Mouse (Mus musculus): ENCODE results near the gene Gaa. TPM values are rescaled to one million over a fixed set of nuclear protein-coding genes. Genes with fewer than 3 reads are reported as not detected.
A peak's percentile ranks its signal among the peaks of the same experiment; 100 is the strongest.
"Not testable (repeated sequence)": the region's sequence is repeated elsewhere in the genome, so short reads cannot be mapped to it uniquely, and the experiment has no call there.

The Gaa gene
- polyA plus RNA-seq, 1 experiment from 2014 or later = 49.6 TPM

DNA sequence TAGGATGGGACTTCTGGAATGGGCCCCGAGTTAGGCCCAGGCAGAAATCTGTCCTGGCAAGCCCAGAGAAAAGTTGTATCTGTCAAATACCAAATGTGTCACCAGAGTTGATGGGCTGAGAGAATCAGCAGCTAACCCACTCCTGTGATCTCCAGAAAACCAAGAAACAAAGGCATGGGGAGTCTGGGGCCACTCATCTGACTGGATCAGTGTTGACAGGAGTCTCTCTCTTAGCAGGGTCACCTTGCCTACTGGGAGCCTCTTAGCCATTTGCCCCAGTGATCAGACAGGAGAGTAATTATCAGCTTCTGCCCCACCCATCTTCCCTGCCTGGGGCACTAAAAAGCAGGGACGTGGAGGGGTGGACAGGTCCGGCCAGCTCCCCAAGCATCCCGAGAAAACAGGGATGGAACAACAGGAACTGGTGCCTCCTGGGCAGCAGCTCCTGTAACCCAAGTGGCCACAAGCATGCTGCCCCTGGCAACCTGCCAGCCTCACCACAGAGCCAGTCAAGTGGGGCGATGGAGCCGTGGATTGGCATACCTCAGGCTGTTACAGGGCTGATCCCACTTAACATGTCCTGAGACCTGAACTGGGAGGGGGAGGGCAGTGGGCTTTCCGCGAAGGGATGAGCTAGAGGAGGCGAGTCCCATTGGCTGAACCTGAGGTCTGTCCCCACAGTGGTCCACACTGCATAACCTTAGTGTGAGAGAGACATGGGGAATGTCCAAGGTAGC is 18.3 kb downstream of the Gaa start:
- H3K9me3 ChIP-seq (replicated peaks; ENCODE audit: control insufficient read depth, low read length) = no peaks in the 10 kb centered on the region
- no peak overlapping the region for H3K4me3 ChIP-seq (ENCODE audit: low read depth, low read length)
- peaks cover 10% of the 10 kb centered on the region for H3K4me1 ChIP-seq (ENCODE audit: control insufficient read depth, insufficient read depth, low read length)
- ATAC-seq (replicated peaks; ENCODE audit: insufficient number of reproducible peaks, low FRiP score, low TSS enrichment) = peak; percentile 55
- peaks cover 34% of the 10 kb centered on the region for H3K36me3 ChIP-seq (ENCODE audit: control insufficient read depth, insufficient read depth, low read length)
- peak overlapping the region; percentile 71 for H3K27ac ChIP-seq (ENCODE audit: low read depth, low read length)
- WGBS (ENCODE audit: insufficient replicate concordance) = 36% methylated on average over 9 of the region's 9 CpGs
- no peaks in the 10 kb centered on the region for H3K27me3 ChIP-seq (ENCODE audit: control insufficient read depth, insufficient read depth, low read length)
- peak overlapping the region; percentile 27; the same call in 1 of the 2 replicates for H3K4me2 ChIP-seq
- no peak overlapping the region for H3K9ac ChIP-seq (ENCODE audit: low read depth, low read length)

DNA sequence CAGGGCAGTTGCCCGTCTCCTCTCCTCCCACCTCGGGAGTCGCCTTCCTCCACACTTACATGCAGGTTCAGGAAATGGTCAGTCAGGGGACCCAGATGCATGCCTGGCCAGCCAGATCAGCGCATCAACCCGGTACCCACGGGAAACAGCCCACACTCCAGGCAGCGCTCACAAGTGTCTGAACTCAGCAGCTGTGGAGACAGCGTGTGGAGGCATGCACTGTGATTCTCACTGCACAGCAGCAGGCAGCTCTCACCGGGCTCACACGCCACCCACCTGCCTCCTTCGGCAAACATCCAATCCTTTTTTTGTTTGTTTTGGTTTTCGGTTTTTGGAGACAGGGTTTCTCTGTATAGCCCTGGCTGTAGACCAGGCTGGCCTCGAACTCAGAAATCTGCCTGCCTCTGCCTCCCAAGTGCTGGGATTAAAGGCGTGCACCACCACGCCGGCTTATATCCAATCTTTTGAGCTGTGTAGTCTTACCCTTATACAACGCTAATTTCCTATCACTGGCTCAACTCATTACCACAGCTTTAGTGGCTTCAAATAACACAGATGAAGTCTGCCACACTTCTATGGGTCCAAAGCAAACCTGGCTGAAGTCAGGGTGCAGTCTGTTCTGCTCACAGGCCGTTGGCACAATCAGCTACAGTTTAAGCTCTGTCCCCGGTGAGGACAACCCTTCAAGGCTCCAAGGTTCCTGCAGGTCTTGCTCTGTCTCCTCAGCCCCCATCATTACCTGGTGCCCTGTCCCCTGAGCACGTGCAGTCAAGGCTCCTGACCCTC is 19.7 kb downstream of the Gaa start:
- Histone ChIP-seq H3K4me2 (no peak overlapping the region), H3K36me3 (ENCODE audit: control insufficient read depth, insufficient read depth, low read length) (peaks cover 44% of the 10 kb centered on the region)
- 90% methylated on average over 20 of the region's 20 CpGs for WGBS (ENCODE audit: insufficient replicate concordance)

DNA sequence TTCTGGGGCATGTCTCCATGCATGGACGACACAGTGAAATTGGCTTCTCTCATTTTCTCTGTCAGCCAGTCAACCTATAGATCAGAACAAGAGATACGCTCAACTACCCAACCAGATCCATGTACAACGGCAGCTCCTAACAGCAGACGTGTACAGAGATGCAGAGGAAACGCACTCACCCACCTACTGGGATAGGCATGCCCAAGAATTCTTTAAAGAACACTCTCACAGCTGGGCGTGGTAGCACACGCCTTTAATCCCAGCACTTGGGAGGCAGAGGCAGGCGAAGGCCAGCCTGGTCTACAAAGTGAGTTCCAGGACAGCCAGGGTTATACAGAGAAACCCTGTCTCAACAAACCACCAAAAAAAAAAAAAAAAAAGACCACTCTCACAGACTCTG is 25.2 kb downstream of the Gaa start:
- H3K27me3 ChIP-seq (ENCODE audit: control insufficient read depth, insufficient read depth, low read length); H3K9ac ChIP-seq (ENCODE audit: low read depth, low read length); H3K4me2 ChIP-seq; H3K27ac ChIP-seq (ENCODE audit: low read depth, low read length); H3K4me1 ChIP-seq (ENCODE audit: control insufficient read depth, insufficient read depth, low read length); ATAC-seq (replicated peaks; ENCODE audit: insufficient number of reproducible peaks, low FRiP score, low TSS enrichment); H3K4me3 ChIP-seq (ENCODE audit: low read depth, low read length); H3K9me3 ChIP-seq (replicated peaks; ENCODE audit: control insufficient read depth, low read length): not testable (repeated sequence)
- peaks cover 73% of the 10 kb centered on the region for H3K36me3 ChIP-seq (ENCODE audit: control insufficient read depth, insufficient read depth, low read length)
- 93% methylated on average over 8 of the region's 8 CpGs for WGBS (ENCODE audit: insufficient replicate concordance)

More for the DNA sequence above, 19.7 kb downstream of the Gaa start:
- Histone ChIP-seq H3K4me3 (ENCODE audit: low read depth, low read length) (no peak overlapping the region), H3K4me1 (ENCODE audit: control insufficient read depth, insufficient read depth, low read length) (peaks cover 10% of the 10 kb centered on the region), H3K27ac (ENCODE audit: low read depth, low read length) (0 out of 2 replicates have a peak overlapping the region, but pooled peaks have one; percentile 7), H3K9ac (ENCODE audit: low read depth, low read length) (no peak overlapping the region), H3K9me3 (replicated peaks; ENCODE audit: control insufficient read depth, low read length) (no peaks in the 10 kb centered on the region), H3K27me3 (ENCODE audit: control insufficient read depth, insufficient read depth, low read length) (no peaks in the 10 kb centered on the region)
- no peak for ATAC-seq (replicated peaks; ENCODE audit: insufficient number of reproducible peaks, low FRiP score, low TSS enrichment)

DNA sequence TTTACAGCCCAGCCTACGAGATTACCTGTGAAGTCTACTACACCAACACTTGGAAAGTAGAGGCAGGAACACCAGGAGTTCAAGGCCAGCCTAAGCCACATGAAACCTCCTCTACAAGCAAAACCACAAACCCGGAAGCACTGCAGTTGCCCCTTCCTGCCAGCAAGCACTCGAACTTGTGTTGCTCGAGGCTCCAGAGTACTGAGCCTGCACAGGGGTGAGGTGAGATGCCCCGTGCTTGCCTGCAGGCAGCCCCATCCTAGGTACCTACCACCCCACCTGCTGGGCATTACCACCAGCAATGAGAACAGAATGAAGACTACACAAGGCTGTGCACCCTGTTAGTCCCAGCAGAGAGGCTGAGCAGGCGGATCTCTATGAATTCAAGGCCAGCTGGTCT is 30.3 kb downstream of the Gaa start:
- WGBS (ENCODE audit: insufficient replicate concordance) = 81% methylated on average over 6 of the region's 6 CpGs
- H3K9me3 ChIP-seq (replicated peaks; ENCODE audit: control insufficient read depth, low read length) = no peaks in the 10 kb centered on the region
- H3K27me3 ChIP-seq (ENCODE audit: control insufficient read depth, insufficient read depth, low read length) = 0 out of 2 replicates have a peak, but pooled peaks cover 2% of the 10 kb centered on the region
- peaks cover 36% of the 10 kb centered on the region for H3K36me3 ChIP-seq (ENCODE audit: control insufficient read depth, insufficient read depth, low read length)
- ATAC-seq (replicated peaks; ENCODE audit: insufficient number of reproducible peaks, low FRiP score, low TSS enrichment) = no peak
- H3K4me3 ChIP-seq (ENCODE audit: low read depth, low read length) = no peak overlapping the region; the same call in 1 of the 2 replicates
- H3K4me2 ChIP-seq = peak overlapping the region; percentile 84
- H3K9ac ChIP-seq (ENCODE audit: low read depth, low read length) = no peak overlapping the region; the same call in 1 of the 2 replicates
- H3K4me1 ChIP-seq (ENCODE audit: control insufficient read depth, insufficient read depth, low read length) = peaks cover 9% of the 10 kb centered on the region
- H3K27ac ChIP-seq (ENCODE audit: low read depth, low read length) = no peak overlapping the region

DNA sequence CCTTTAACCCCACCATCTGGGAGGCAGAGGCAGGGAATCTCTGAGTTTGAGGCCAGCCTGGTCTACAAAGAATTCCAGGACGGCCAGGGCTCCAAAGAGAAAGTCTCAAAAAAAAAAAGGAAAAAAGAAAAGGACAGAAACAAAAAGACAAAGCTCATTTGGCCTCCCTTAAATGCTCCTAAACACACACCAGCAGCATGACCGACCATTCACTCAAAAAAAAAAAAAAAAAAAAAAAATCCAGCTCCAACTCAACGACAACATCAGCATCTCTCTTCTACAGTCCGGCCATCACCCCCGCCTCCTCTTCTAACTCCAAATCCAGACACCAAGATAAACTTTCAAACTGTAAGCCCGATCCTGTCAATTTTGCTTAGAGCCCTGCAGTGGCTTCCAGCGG is 31.2 kb downstream of the Gaa start:
- Histone ChIP-seq H3K4me1 (ENCODE audit: control insufficient read depth, insufficient read depth, low read length) (peaks cover 9% of the 10 kb centered on the region), H3K4me2 (peak overlapping the region; percentile 84), H3K27me3 (ENCODE audit: control insufficient read depth, insufficient read depth, low read length) (peaks cover 2% of the 10 kb centered on the region; the same call in 1 of the 2 replicates), H3K4me3 (ENCODE audit: low read depth, low read length) (peak overlapping the region; percentile 97), H3K27ac (ENCODE audit: low read depth, low read length) (peak overlapping the region; percentile 67), H3K9ac (ENCODE audit: low read depth, low read length) (peak overlapping the region; percentile 97), H3K36me3 (ENCODE audit: control insufficient read depth, insufficient read depth, low read length) (peaks cover 27% of the 10 kb centered on the region), H3K9me3 (replicated peaks; ENCODE audit: control insufficient read depth, low read length) (no peaks in the 10 kb centered on the region)
- no peak for ATAC-seq (replicated peaks; ENCODE audit: insufficient number of reproducible peaks, low FRiP score, low TSS enrichment)
- WGBS (ENCODE audit: insufficient replicate concordance) = 12% methylated on average over 7 of the region's 7 CpGs

DNA sequence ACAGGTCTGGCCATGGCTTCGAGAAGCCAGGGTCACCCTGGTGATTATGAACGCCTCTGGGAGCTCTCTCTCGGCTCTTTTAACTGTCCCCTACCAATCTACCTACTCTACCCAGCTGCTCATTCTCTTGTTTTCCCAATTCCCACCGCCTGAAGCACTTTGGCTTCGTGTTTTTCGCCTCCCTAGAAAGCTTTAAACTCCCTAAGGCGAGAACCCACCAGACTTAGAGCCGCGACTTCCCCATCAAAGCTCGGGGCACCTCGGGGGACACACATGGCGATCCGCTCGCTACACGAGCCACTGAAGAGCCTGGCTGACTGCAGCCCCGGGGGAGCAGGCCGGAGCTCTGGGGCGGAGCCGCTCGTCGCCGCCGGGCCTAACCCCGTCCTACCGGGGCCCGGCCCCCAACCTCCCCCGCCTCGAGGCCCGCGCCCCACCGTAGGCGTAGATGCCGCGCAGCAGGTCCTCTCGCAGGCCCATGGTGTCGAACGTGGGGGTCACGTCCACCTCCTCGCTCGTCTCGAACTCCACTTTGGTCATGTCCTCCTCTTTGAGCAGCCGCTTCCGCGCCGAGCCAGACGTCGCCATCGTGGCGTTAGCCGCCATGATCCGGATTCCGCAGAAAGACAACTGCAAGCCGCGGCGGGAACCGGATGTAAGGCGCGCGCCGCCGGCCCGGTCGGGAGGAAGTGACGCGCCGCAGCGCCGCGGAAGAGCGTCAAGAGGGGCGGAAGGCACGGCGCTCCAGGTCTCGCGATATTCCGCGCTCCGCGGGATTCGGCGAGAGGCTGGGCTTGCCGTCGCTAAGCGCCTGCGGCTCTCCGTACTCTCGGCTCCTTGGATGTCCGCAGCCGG is 31.9 kb downstream of the Gaa start, which contains the start of gene Eif4a3:
Gene Eif4a3, minus strand, starts transcription at position 699 of the 855 bp plus-strand sequence.
- Histone ChIP-seq H3K4me3 (ENCODE audit: low read depth, low read length) (peak within 1 kb of the TSS; percentile 97), H3K4me2 (peak within 1 kb of the TSS; percentile 84), H3K4me1 (ENCODE audit: control insufficient read depth, insufficient read depth, low read length) (peaks cover 9% of the 10 kb centered on the region), H3K36me3 (ENCODE audit: control insufficient read depth, insufficient read depth, low read length) (peaks cover 21% of the 10 kb centered on the region), H3K9ac (ENCODE audit: low read depth, low read length) (peak within 1 kb of the TSS; percentile 97), H3K9me3 (replicated peaks; ENCODE audit: control insufficient read depth, low read length) (no peaks in the 10 kb centered on the region), H3K27me3 (ENCODE audit: control insufficient read depth, insufficient read depth, low read length) (peaks cover 8% of the 10 kb centered on the region; the same call in 1 of the 2 replicates), H3K27ac (ENCODE audit: low read depth, low read length) (peak within 1 kb of the TSS; percentile 80)
- 1% methylated on average over 73 of the region's 89 CpGs for WGBS (ENCODE audit: insufficient replicate concordance)
- peak; percentile 94 for ATAC-seq (replicated peaks; ENCODE audit: insufficient number of reproducible peaks, low FRiP score, low TSS enrichment)

DNA sequence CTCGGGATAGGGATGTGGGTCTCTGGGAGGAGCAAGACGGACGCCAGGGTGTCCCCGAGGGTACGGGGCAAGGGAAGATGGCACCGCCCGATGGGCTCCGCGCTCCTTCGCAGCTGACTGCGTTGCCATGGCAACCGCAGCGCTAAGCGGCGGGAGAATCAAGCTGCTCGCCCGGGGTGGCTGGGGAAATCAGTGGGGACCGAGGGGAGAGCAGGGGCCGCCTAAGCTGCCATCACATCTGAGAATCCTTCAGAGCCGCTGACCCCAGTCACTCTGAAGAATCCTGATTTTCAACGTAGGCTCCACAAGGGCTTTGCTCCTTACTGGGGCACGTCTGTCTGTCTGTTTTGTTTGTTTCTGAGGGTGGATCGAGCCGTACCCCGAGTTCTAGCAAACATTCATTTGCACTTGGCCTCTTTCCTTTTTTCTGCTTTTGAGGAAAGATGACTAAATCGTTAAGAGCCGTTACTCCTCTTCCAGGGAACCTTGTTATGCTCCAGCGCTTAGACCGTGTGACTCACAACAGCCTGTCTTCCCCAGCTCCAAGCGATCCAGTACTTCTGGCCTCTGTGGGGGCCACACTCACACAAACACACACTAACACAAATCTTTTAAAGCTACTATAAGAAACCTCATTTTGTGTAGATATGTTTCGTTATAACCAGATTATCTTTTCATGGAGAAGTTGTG is 32.7 kb downstream of the Gaa start:
- H3K27me3 ChIP-seq (ENCODE audit: control insufficient read depth, insufficient read depth, low read length) = peaks cover 9% of the 10 kb centered on the region; the same call in 1 of the 2 replicates
- H3K4me1 ChIP-seq (ENCODE audit: control insufficient read depth, insufficient read depth, low read length) = peaks cover 9% of the 10 kb centered on the region
- peaks cover 13% of the 10 kb centered on the region for H3K36me3 ChIP-seq (ENCODE audit: control insufficient read depth, insufficient read depth, low read length)
- peak overlapping the region; percentile 97 for H3K4me3 ChIP-seq (ENCODE audit: low read depth, low read length)
- peak overlapping the region; percentile 80 for H3K27ac ChIP-seq (ENCODE audit: low read depth, low read length)
- ATAC-seq (replicated peaks; ENCODE audit: insufficient number of reproducible peaks, low FRiP score, low TSS enrichment) = no peak; the same call in 1 of the 2 replicates
- H3K4me2 ChIP-seq = peak overlapping the region; percentile 84
- H3K9me3 ChIP-seq (replicated peaks; ENCODE audit: control insufficient read depth, low read length) = no peaks in the 10 kb centered on the region
- 2% methylated on average over 31 of the region's 31 CpGs for WGBS (ENCODE audit: insufficient replicate concordance)
- peak overlapping the region; percentile 97 for H3K9ac ChIP-seq (ENCODE audit: low read depth, low read length)
